Mouse (Mus musculus) embryonic facial prominence, embryonic 10.5 days (tissue): ENCODE measurements around the gene Rtn3. TPM values are rescaled to one million over a fixed set of nuclear protein-coding genes. Genes with fewer than 3 reads are reported as not detected.
A peak's percentile ranks its signal among the peaks of the same experiment; 100 is the strongest.
"Not testable (repeated sequence)": the region's sequence is repeated elsewhere in the genome, so short reads cannot be mapped to it uniquely, and the experiment has no call there.

Experiments used
- DNase-seq: peaks from one replicate; pipeline ENCODE4 v3.0.0-alpha.2; 2017; ENCODE audit warnings: low spot score
- H3K27ac ChIP-seq: fragments of 300-500 bp; sonication (generic); replicated peaks from 2 replicates; pipeline ENCODE4 v1.5.1; 2016; ENCODE audit warnings: mild to moderate bottlenecking
- H3K27me3 ChIP-seq: fragments of 300-500 bp; sonication (generic); replicated peaks from 2 replicates; pipeline ENCODE4 v1.6.1; 2016; ENCODE audit warnings: low read depth, mild to moderate bottlenecking; ENCODE audit not compliant: poor library complexity, severe bottlenecking
- H3K36me3 ChIP-seq: fragments of 300-500 bp; sonication (generic); replicated peaks from 2 replicates; pipeline ENCODE4 v1.6.1; 2016; ENCODE audit warnings: mild to moderate bottlenecking, moderate library complexity
- H3K4me1 ChIP-seq: fragments of 300-500 bp; sonication (generic); 2 replicates; pipeline ENCODE4 v1.6.1; 2016
- H3K4me3 ChIP-seq: fragments of 300-500 bp; sonication (generic); 2 replicates; pipeline ENCODE4 v1.5.1; 2016; ENCODE audit warnings: mild to moderate bottlenecking, moderate library complexity
- H3K9me3 ChIP-seq: fragments of 300-500 bp; sonication (generic); 2 replicates; pipeline ENCODE4 v1.6.1; 2016; ENCODE audit warnings: mild to moderate bottlenecking
- WGBS: fragments of 180-500 bp; shearing (Covaris S2); methylation state at CpG from one replicate; pipeline ENCODE4 v1.1.7; 2016; 5-methylcytosine and 5-hydroxymethylcytosine counted together
- polyA plus RNA-seq: library from polyadenylated mRNA; unstranded; fragments of >200 nt; fragmentation: Nextera tagmentation; extraction: Ambion mirVana; gene quantifications from 2 replicates; pipeline ENCODE4 v1.2.1, GENCODE M21; 2016

Gene Rtn3
- polyA plus RNA-seq, 1 experiment from 2014 or later, result 145 TPM

- DNase-seq, result peak; percentile 88
- 1% methylated on average over 107 of the region's 107 CpGs for WGBS
- H3K4me1 ChIP-seq, result peaks cover 57% of the 10 kb centered on the region
- peak within 1 kb of the TSS; percentile 91 for H3K4me3 ChIP-seq
- H3K36me3 ChIP-seq, result peaks cover 27% of the 10 kb centered on the region
- H3K9me3 ChIP-seq, result no peaks in the 10 kb centered on the region
- H3K27me3 ChIP-seq, result peaks cover 30% of the 10 kb centered on the region
- H3K27ac ChIP-seq, result peak within 1 kb of the TSS; percentile 99
Observed at GRCm38 (mm10) chr19:7416834-7417735, 66.0 kb downstream of the Rtn3 start, which contains the start of gene 2700081O15Rik. 2700081O15Rik (plus strand) TSS chr19:7417625.

GRCm38 (mm10) chr19:7415916-7416833, 66.9 kb downstream of the Rtn3 start:
- peak overlapping the region; percentile 99 for H3K27ac ChIP-seq
- 27% methylated on average over 22 of the region's 22 CpGs for WGBS
- peaks cover 48% of the 10 kb centered on the region for H3K4me1 ChIP-seq
- peaks cover 18% of the 10 kb centered on the region for H3K36me3 ChIP-seq
- H3K4me3 ChIP-seq, result peak overlapping the region; percentile 91
- peaks cover 26% of the 10 kb centered on the region for H3K27me3 ChIP-seq
- DNase-seq, result peak; percentile 24
- H3K9me3 ChIP-seq, result no peaks in the 10 kb centered on the region

DNA sequence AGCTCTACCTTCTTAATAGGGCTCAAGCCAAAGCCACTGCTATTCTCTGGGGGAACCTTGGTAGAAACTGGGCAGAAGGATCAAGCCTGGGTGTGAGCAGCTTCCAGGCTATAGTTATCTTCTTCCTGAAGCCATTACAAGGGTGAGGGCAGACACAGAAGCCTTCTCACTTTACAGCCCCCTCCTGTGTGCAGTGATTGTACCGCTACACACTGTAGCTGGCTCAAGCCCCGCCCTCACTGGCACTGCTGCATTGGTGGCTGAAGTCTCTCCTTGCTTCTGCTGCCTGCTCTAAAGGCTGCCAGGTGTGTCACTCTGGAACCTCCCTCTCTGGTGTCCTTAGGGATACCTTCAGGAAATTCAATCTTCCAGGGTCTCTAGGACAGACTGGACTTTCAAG, 70.7 kb downstream of the Rtn3 start:
- Histone ChIP-seq H3K27ac (no peak overlapping the region), H3K9me3 (0 out of 2 replicates have a peak, but pooled peaks cover 5% of the 10 kb centered on the region), H3K27me3 (peaks cover 14% of the 10 kb centered on the region; the same call in 1 of the 2 replicates), H3K4me3 (no peak overlapping the region), H3K36me3 (no peaks in the 10 kb centered on the region), H3K4me1 (peaks cover 21% of the 10 kb centered on the region)
- DNase-seq, result no peak
- whole genome bisulfite sequencing, result 59% methylated on average over 2 of the region's 2 CpGs

DNA sequence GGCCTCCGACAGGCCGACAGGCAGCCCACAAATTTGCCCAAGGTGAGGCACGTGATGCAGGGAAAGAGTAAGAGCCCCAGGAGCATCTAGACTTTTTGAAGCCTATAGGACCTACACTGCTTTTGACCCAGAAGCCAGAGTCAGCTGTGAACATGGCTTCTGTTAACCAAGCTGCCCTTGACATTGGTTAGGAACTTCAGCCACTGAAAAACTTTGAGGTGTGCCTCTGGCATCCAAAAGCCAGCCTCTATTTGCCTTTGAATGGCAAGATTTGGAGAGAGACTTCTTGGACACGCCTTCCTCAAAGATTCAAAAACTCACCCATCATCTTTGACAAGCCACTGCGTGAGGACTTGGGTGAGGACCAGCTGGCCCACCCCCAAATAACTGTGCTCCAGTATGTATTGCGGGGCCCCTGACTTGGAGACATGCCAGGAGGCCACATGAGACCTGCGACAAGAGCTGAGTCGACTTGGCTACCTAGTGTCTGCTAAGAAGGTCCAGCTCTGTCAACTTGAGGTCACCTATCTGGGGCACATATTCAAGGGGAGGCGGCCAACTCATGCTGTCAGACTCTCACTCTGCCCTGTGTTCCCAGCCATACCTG, 78.4 kb downstream of the Rtn3 start:
- 87% methylated on average over 9 of the region's 9 CpGs for WGBS
- no peak for DNase-seq
- no peak overlapping the region for H3K4me3 ChIP-seq
- H3K4me1 ChIP-seq, result no peaks in the 10 kb centered on the region
- H3K36me3 ChIP-seq, result no peaks in the 10 kb centered on the region
- H3K27me3 ChIP-seq, result peaks cover 10% of the 10 kb centered on the region
- H3K27ac ChIP-seq, result no peak overlapping the region
- H3K9me3 ChIP-seq, result 0 out of 2 replicates have a peak, but pooled peaks cover 5% of the 10 kb centered on the region

DNA sequence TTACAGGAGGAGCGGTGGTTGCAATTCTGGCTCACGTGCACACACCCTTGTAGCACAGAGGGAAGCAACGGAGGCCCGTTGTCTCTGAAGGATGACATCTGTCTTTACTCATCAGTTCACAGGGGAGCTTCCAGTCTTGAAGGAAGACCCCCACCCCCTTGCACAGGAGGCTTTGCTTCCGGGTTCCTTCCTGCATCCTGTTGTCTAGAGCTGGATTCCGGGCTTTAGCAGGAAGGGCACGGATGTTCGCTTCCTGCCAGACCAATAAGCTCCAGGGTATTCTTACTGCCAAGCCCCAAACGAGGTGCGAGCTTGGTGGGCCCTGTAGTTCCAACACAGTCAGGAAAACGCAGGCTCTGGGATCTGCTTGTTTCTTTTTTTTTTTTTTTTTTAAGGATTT, 82.4 kb downstream of the Rtn3 start:
- no peaks in the 10 kb centered on the region for H3K36me3 ChIP-seq
- H3K4me3 ChIP-seq, result no peak overlapping the region
- DNase-seq, result peak; percentile 34
- peaks cover 20% of the 10 kb centered on the region for H3K27me3 ChIP-seq
- WGBS, result 65% methylated on average over 11 of the region's 11 CpGs
- H3K27ac ChIP-seq, result no peak overlapping the region
- H3K4me1 ChIP-seq, result no peaks in the 10 kb centered on the region
- H3K9me3 ChIP-seq, result no peaks in the 10 kb centered on the region

- not testable (repeated sequence) for H3K4me3 ChIP-seq, H3K36me3 ChIP-seq, H3K4me1 ChIP-seq, DNase-seq, H3K27ac ChIP-seq, H3K9me3 ChIP-seq
- peaks cover 20% of the 10 kb centered on the region for H3K27me3 ChIP-seq
- WGBS, result 42% methylated on average over 24 of the region's 24 CpGs
Observed at GRCm38 (mm10) chr19:7398898-7399297, 84.2 kb downstream of the Rtn3 start.

GRCm38 (mm10) chr19:7396867-7397826, 85.9 kb downstream of the Rtn3 start:
- H3K27ac ChIP-seq, H3K4me1 ChIP-seq, DNase-seq, H3K9me3 ChIP-seq, H3K4me3 ChIP-seq, H3K36me3 ChIP-seq: not testable (repeated sequence)
- 81% methylated on average over 10 of the region's 10 CpGs for WGBS
- peaks cover 20% of the 10 kb centered on the region for H3K27me3 ChIP-seq

- no peak for DNase-seq
- Histone ChIP-seq H3K9me3 (peaks cover 16% of the 10 kb centered on the region; the same call in 1 of the 2 replicates), H3K27me3 (no peaks in the 10 kb centered on the region), H3K27ac (no peak overlapping the region), H3K4me3 (no peak overlapping the region), H3K36me3 (peaks cover 4% of the 10 kb centered on the region), H3K4me1 (peaks cover 10% of the 10 kb centered on the region)
- 85% methylated on average over 6 of the region's 6 CpGs for WGBS
Observed at GRCm38 (mm10) chr19:7388488-7388887, 94.6 kb downstream of the Rtn3 start.

DNA sequence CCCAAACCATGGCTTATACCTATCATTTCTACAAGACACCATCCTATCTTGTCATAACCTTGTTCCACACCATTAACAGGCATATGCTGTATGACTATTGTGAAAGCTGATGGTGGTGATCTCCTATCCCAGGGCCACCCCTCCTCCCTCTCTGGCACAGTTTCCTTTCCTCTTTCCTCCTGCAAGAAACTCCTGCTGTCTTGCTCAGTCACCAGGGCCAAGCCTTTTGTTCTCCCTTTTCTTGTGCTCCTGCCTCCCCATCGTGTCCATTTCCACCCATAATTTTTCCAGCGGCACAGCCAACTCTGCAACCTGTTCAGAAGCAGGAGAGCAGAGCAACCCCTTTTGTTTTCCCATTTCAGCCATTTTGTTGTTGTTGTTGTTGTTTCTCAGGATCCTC, 97.0 kb downstream of the Rtn3 start:
- H3K9me3 ChIP-seq, result peaks cover 13% of the 10 kb centered on the region; the same call in 1 of the 2 replicates
- peaks cover 27% of the 10 kb centered on the region for H3K4me1 ChIP-seq
- no peaks in the 10 kb centered on the region for H3K27me3 ChIP-seq
- WGBS, result 59% methylated on average over 2 of the region's 2 CpGs
- no peak overlapping the region for H3K27ac ChIP-seq
- no peak for DNase-seq
- peaks cover 4% of the 10 kb centered on the region for H3K36me3 ChIP-seq
- H3K4me3 ChIP-seq, result no peak overlapping the region

GRCm38 (mm10) chr19:7382903-7383865, 99.9 kb downstream of the Rtn3 start, which contains the start of gene Spindoc:
Spindoc (minus strand) TSS chr19:7382994.
- Histone ChIP-seq H3K4me3 (peak within 1 kb of the TSS; percentile 80), H3K27ac (peak within 1 kb of the TSS; percentile 98), H3K36me3 (peaks cover 23% of the 10 kb centered on the region), H3K27me3 (no peaks in the 10 kb centered on the region), H3K9me3 (peaks cover 5% of the 10 kb centered on the region; the same call in 1 of the 2 replicates), H3K4me1 (peaks cover 44% of the 10 kb centered on the region)
- DNase-seq, result peak; percentile 99
- WGBS, result 1% methylated on average over 52 of the region's 52 CpGs
